Mouse (Mus musculus) lung, embryonic 14.5 days (tissue): Measurements from ENCODE around the gene Clcnkb. TPM values are rescaled to one million over a fixed set of nuclear protein-coding genes. Genes with fewer than 3 reads are reported as not detected.

ENCODE experiments used
- ATAC-seq: fragments of 200-750 bp; cut with Nextera tagmentation; 2 replicates; pipeline ENCODE4 v1.8.0; 2017; ENCODE audit warnings: mild to moderate bottlenecking, moderate TSS enrichment, moderate library complexity; ENCODE audit not compliant: insufficient read depth
- DNase-seq: peaks from one replicate; pipeline ENCODE4 v3.0.0-alpha.2; 2015
- H3K27ac ChIP-seq: fragments of 300-500 bp; sonication (generic); 2 replicates; pipeline ENCODE4 v1.5.1; 2014; ENCODE audit warnings: low read depth, mild to moderate bottlenecking, moderate library complexity
- H3K27me3 ChIP-seq: fragments of 300-500 bp; sonication (generic); 2 replicates; pipeline ENCODE4 v1.6.1; 2014; ENCODE audit warnings: low read length, control low read depth; ENCODE audit not compliant: insufficient read depth
- H3K36me3 ChIP-seq: fragments of 300-500 bp; sonication (generic); 2 replicates; pipeline ENCODE4 v1.6.1; 2014; ENCODE audit warnings: control low read depth; ENCODE audit not compliant: insufficient read depth
- H3K4me1 ChIP-seq: fragments of 300-500 bp; sonication (generic); 2 replicates; pipeline ENCODE4 v1.6.1; 2014; ENCODE audit warnings: antibody characterized with exemption, control low read depth; ENCODE audit not compliant: insufficient read depth
- H3K4me2 ChIP-seq: fragments of 300-500 bp; sonication (generic); 2 replicates; pipeline ENCODE4 v1.6.1; 2014; ENCODE audit warnings: mild to moderate bottlenecking
- H3K4me3 ChIP-seq: fragments of 300-500 bp; sonication (generic); 2 replicates; pipeline ENCODE4 v1.5.1; 2014; ENCODE audit warnings: low read depth, low read length
- H3K9ac ChIP-seq: fragments of 300-500 bp; sonication (generic); 2 replicates; pipeline ENCODE4 v1.6.1; 2014
- H3K9me3 ChIP-seq: fragments of 300-500 bp; sonication (generic); 2 replicates; pipeline ENCODE4 v1.6.1; 2016; ENCODE audit warnings: low read depth, low read length, control low read depth
- CTCF ChIP-seq: IDR thresholded peaks from 2 replicates; pipeline ENCODE4 v1.5.1; 2016; ENCODE audit warnings: antibody characterized with exemption, low read depth
- WGBS: fragments of 180-500 bp; shearing (Covaris S2); extraction: QIAGEN DNeasy Blood & Tissue Kit; methylation state at CpG from one replicate; pipeline ENCODE4 v1.1.7; 2014; 5-methylcytosine and 5-hydroxymethylcytosine counted together
- polyA plus RNA-seq: library from polyadenylated mRNA; unstranded; fragments of >200 nt; fragmentation: Nextera tagmentation; extraction: Ambion mirVana; gene quantifications from 2 replicates; pipeline ENCODE4 v1.2.1, GENCODE M21; 2014

Gene Clcnkb
- polyA plus RNA-seq: not detected in 2 replicates

- 0 out of 2 replicates have a peak, but pooled peaks cover 5% of the 10 kb centered on the region for H3K4me1 ChIP-seq
- no peaks in the 10 kb centered on the region for H3K27me3 ChIP-seq
- no peaks in the 10 kb centered on the region; the same call in 1 of the 2 replicates for H3K9me3 ChIP-seq
- TF ChIP-seq CTCF: no peak
- no peak for ATAC-seq
- H3K9ac ChIP-seq: no peak within 1 kb of the TSS
- H3K36me3 ChIP-seq: no peaks in the 10 kb centered on the region
- no peak within 1 kb of the TSS for H3K27ac ChIP-seq
- no peak for DNase-seq
- WGBS: 59% methylated on average over 7 of the region's 7 CpGs
- no peak within 1 kb of the TSS for H3K4me2 ChIP-seq
- no peak within 1 kb of the TSS for H3K4me3 ChIP-seq
Measured at GRCm38 (mm10) chr4:141415924-141416323, at the start of gene Clcnkb. Clcnkb (minus strand) TSS chr4:141416014.

GRCm38 (mm10) chr4:141464722-141465121, 48.9 kb upstream of the Clcnkb start:
- no peak overlapping the region; the same call in 1 of the 2 replicates for H3K9ac ChIP-seq
- H3K4me2 ChIP-seq: no peak overlapping the region
- 74% methylated on average over 16 of the region's 16 CpGs for WGBS
- ATAC-seq (no peak), DNase-seq (no peak)
- TF ChIP-seq CTCF: no peak
- H3K9me3 ChIP-seq: no peaks in the 10 kb centered on the region
- H3K27me3 ChIP-seq: no peaks in the 10 kb centered on the region
- H3K27ac ChIP-seq: no peak overlapping the region
- H3K4me1 ChIP-seq: no peaks in the 10 kb centered on the region
- H3K4me3 ChIP-seq: no peak overlapping the region
- H3K36me3 ChIP-seq: peaks cover 80% of the 10 kb centered on the region

- H3K36me3 ChIP-seq: peaks cover 77% of the 10 kb centered on the region
- 59% methylated on average over 12 of the region's 14 CpGs for WGBS
Measured at GRCm38 (mm10) chr4:141463472-141463871, 47.7 kb upstream of the Clcnkb start.

GRCm38 (mm10) chr4:141461576-141461975, 45.8 kb upstream of the Clcnkb start:
- H3K4me2 ChIP-seq: no peak overlapping the region
- no peak overlapping the region for H3K9ac ChIP-seq
- peaks cover 59% of the 10 kb centered on the region for H3K36me3 ChIP-seq
- no peak overlapping the region for H3K4me3 ChIP-seq
- no peaks in the 10 kb centered on the region for H3K9me3 ChIP-seq
- TF ChIP-seq CTCF: no peak
- no peaks in the 10 kb centered on the region for H3K27me3 ChIP-seq
- 0 out of 2 replicates have a peak, but pooled peaks cover 5% of the 10 kb centered on the region for H3K4me1 ChIP-seq
- ATAC-seq (no peak), DNase-seq (no peak)
- no peak overlapping the region for H3K27ac ChIP-seq
- WGBS: 86% methylated on average over 12 of the region's 12 CpGs

More at GRCm38 (mm10) chr4:141463472-141463871, 47.7 kb upstream of the Clcnkb start:
- Histone ChIP-seq H3K4me1 (no peaks in the 10 kb centered on the region), H3K9ac (no peak overlapping the region), H3K27ac (no peak overlapping the region), H3K4me3 (no peak overlapping the region), H3K4me2 (no peak overlapping the region), H3K9me3 (no peaks in the 10 kb centered on the region), H3K27me3 (no peaks in the 10 kb centered on the region)
- DNase-seq (no peak), ATAC-seq (no peak)
- TF ChIP-seq CTCF: no peak

- 64% methylated on average over 12 of the region's 12 CpGs for WGBS
- H3K36me3 ChIP-seq: peaks cover 54% of the 10 kb centered on the region
Measured at GRCm38 (mm10) chr4:141461088-141461487, 45.3 kb upstream of the Clcnkb start.

GRCm38 (mm10) chr4:141460481-141460880, 44.7 kb upstream of the Clcnkb start:
- H3K9ac ChIP-seq: no peak overlapping the region
- no peak for ATAC-seq
- no peak for DNase-seq
- WGBS: 86% methylated on average over 4 of the region's 4 CpGs
- no peaks in the 10 kb centered on the region for H3K27me3 ChIP-seq
- no peak overlapping the region for H3K27ac ChIP-seq
- 0 out of 2 replicates have a peak, but pooled peaks cover 5% of the 10 kb centered on the region for H3K4me1 ChIP-seq
- H3K36me3 ChIP-seq: peaks cover 48% of the 10 kb centered on the region
- no peak for TF ChIP-seq CTCF
- H3K4me3 ChIP-seq: no peak overlapping the region
- H3K9me3 ChIP-seq: no peaks in the 10 kb centered on the region
- no peak overlapping the region for H3K4me2 ChIP-seq

More at GRCm38 (mm10) chr4:141461088-141461487, 45.3 kb upstream of the Clcnkb start:
- no peak overlapping the region for H3K4me2 ChIP-seq
- DNase-seq (no peak), ATAC-seq (no peak)
- no peaks in the 10 kb centered on the region for H3K27me3 ChIP-seq
- no peak for TF ChIP-seq CTCF
- 0 out of 2 replicates have a peak, but pooled peaks cover 5% of the 10 kb centered on the region for H3K4me1 ChIP-seq
- no peak overlapping the region for H3K27ac ChIP-seq
- no peak overlapping the region for H3K9ac ChIP-seq
- H3K9me3 ChIP-seq: no peaks in the 10 kb centered on the region
- no peak overlapping the region for H3K4me3 ChIP-seq

GRCm38 (mm10) chr4:141459766-141460165, 44.0 kb upstream of the Clcnkb start:
- H3K9ac ChIP-seq: no peak overlapping the region
- TF ChIP-seq CTCF: no peak
- 0 out of 2 replicates have a peak, but pooled peaks cover 5% of the 10 kb centered on the region for H3K4me1 ChIP-seq
- H3K27ac ChIP-seq: no peak overlapping the region
- no peaks in the 10 kb centered on the region for H3K9me3 ChIP-seq
- H3K4me2 ChIP-seq: no peak overlapping the region
- 81% methylated on average over 9 of the region's 9 CpGs for WGBS
- no peaks in the 10 kb centered on the region for H3K27me3 ChIP-seq
- H3K4me3 ChIP-seq: no peak overlapping the region
- ATAC-seq (no peak), DNase-seq (no peak)
- H3K36me3 ChIP-seq: peaks cover 41% of the 10 kb centered on the region
